Mouse (Mus musculus): ENCODE results near the gene Elovl7. TPM values are rescaled to one million over a fixed set of nuclear protein-coding genes. Genes with fewer than 3 reads are reported as not detected.

Elovl7 gene
- total and polyA plus RNA-seq, 2 experiments from 2014 or later = 1.9 to 2.4 TPM

GRCm38 (mm10) chr13:108300346-108300950 lies 86.2 kb downstream of the Elovl7 start:
- no peak overlapping the region for H3K4me3 ChIP-seq (ENCODE audit: low read depth, low read length)
- no peak overlapping the region for H3K9ac ChIP-seq (replicated peaks; ENCODE audit: low read length, poor library complexity, severe bottlenecking)
- H3K4me2 ChIP-seq (ENCODE audit: low read depth, low read length, poor library complexity, severe bottlenecking) = no peak overlapping the region
- H3K27ac ChIP-seq (ENCODE audit: low read depth, low read length) = no peak overlapping the region
- no peaks in the 10 kb centered on the region for H3K9me3 ChIP-seq (ENCODE audit: low read length)
- TF ChIP-seq CTCF (IDR thresholded peaks at IDR 0.05) = peak; percentile 55
- H3K36me3 ChIP-seq (ENCODE audit: insufficient read depth, low read length) = no peaks in the 10 kb centered on the region
- ATAC-seq (ENCODE audit: low FRiP score) (peak; percentile 49; the same call in 1 of the 2 replicates), DNase-seq (ENCODE audit: low spot score) (peak; percentile 36)
- H3K4me1 ChIP-seq (ENCODE audit: insufficient read depth, low read length) = 0 out of 2 replicates have a peak, but pooled peaks cover 4% of the 10 kb centered on the region
- no peaks in the 10 kb centered on the region for H3K27me3 ChIP-seq (ENCODE audit: insufficient read depth, low read length)
- 40% methylated on average over 5 of the region's 5 CpGs for WGBS

GRCm38 (mm10) chr13:108301411-108301810 lies 87.2 kb downstream of the Elovl7 start:
- Histone ChIP-seq H3K36me3 (ENCODE audit: insufficient read depth, low read length) (no peaks in the 10 kb centered on the region), H3K4me2 (ENCODE audit: low read depth, low read length, poor library complexity, severe bottlenecking) (no peak overlapping the region), H3K27ac (ENCODE audit: low read depth, low read length) (no peak overlapping the region), H3K9me3 (ENCODE audit: low read length) (no peaks in the 10 kb centered on the region), H3K4me1 (ENCODE audit: insufficient read depth, low read length) (0 out of 2 replicates have a peak, but pooled peaks cover 4% of the 10 kb centered on the region), H3K4me3 (ENCODE audit: low read depth, low read length) (no peak overlapping the region), H3K9ac (replicated peaks; ENCODE audit: low read length, poor library complexity, severe bottlenecking) (no peak overlapping the region), H3K27me3 (ENCODE audit: insufficient read depth, low read length) (no peaks in the 10 kb centered on the region)
- WGBS = 46% methylated on average over 7 of the region's 7 CpGs
- ATAC-seq (ENCODE audit: low FRiP score) (peak; percentile 80), DNase-seq (ENCODE audit: low spot score) (peak; percentile 50)
- no peak for TF ChIP-seq CTCF (IDR thresholded peaks at IDR 0.05)

- no peak overlapping the region for H3K4me2 ChIP-seq (ENCODE audit: low read depth, low read length, poor library complexity, severe bottlenecking)
- DNase-seq (ENCODE audit: low spot score) (no peak), ATAC-seq (ENCODE audit: low FRiP score) (no peak)
- TF ChIP-seq CTCF (IDR thresholded peaks at IDR 0.05) = no peak
- H3K4me3 ChIP-seq (ENCODE audit: low read depth, low read length) = no peak overlapping the region
- no peak overlapping the region for H3K9ac ChIP-seq (replicated peaks; ENCODE audit: low read length, poor library complexity, severe bottlenecking)
- no peak overlapping the region for H3K27ac ChIP-seq (ENCODE audit: low read depth, low read length)
- 0 out of 2 replicates have a peak, but pooled peaks cover 4% of the 10 kb centered on the region for H3K4me1 ChIP-seq (ENCODE audit: insufficient read depth, low read length)
- 86% methylated on average over 7 of the region's 7 CpGs for WGBS
- no peaks in the 10 kb centered on the region for H3K9me3 ChIP-seq (ENCODE audit: low read length)
- H3K36me3 ChIP-seq (ENCODE audit: insufficient read depth, low read length) = no peaks in the 10 kb centered on the region
- H3K27me3 ChIP-seq (ENCODE audit: insufficient read depth, low read length) = no peaks in the 10 kb centered on the region
Observed at GRCm38 (mm10) chr13:108302957-108303675, 88.9 kb downstream of the Elovl7 start.

- no peak overlapping the region for H3K4me3 ChIP-seq (ENCODE audit: low read depth, low read length)
- H3K36me3 ChIP-seq (ENCODE audit: insufficient read depth, low read length) = no peaks in the 10 kb centered on the region
- no peaks in the 10 kb centered on the region for H3K9me3 ChIP-seq (ENCODE audit: low read length)
- TF ChIP-seq CTCF (IDR thresholded peaks at IDR 0.05) = no peak
- DNase-seq (ENCODE audit: low spot score) (no peak), ATAC-seq (ENCODE audit: low FRiP score) (no peak)
- 0 out of 2 replicates have a peak, but pooled peaks cover 4% of the 10 kb centered on the region for H3K4me1 ChIP-seq (ENCODE audit: insufficient read depth, low read length)
- H3K27me3 ChIP-seq (ENCODE audit: insufficient read depth, low read length) = no peaks in the 10 kb centered on the region
- 87% methylated on average over 1 of the region's 1 CpGs for WGBS
- H3K4me2 ChIP-seq (ENCODE audit: low read depth, low read length, poor library complexity, severe bottlenecking) = no peak overlapping the region
- no peak overlapping the region for H3K9ac ChIP-seq (replicated peaks; ENCODE audit: low read length, poor library complexity, severe bottlenecking)
- H3K27ac ChIP-seq (ENCODE audit: low read depth, low read length) = no peak overlapping the region
Observed at GRCm38 (mm10) chr13:108303841-108304240, 89.6 kb downstream of the Elovl7 start.

GRCm38 (mm10) chr13:108304680-108305079 lies 90.5 kb downstream of the Elovl7 start:
- Histone ChIP-seq H3K4me2 (ENCODE audit: low read depth, low read length, poor library complexity, severe bottlenecking) (no peak overlapping the region), H3K27ac (ENCODE audit: low read depth, low read length) (no peak overlapping the region), H3K4me3 (ENCODE audit: low read depth, low read length) (no peak overlapping the region), H3K9ac (replicated peaks; ENCODE audit: low read length, poor library complexity, severe bottlenecking) (no peak overlapping the region), H3K36me3 (ENCODE audit: insufficient read depth, low read length) (no peaks in the 10 kb centered on the region), H3K4me1 (ENCODE audit: insufficient read depth, low read length) (0 out of 2 replicates have a peak, but pooled peaks cover 4% of the 10 kb centered on the region), H3K27me3 (ENCODE audit: insufficient read depth, low read length) (no peaks in the 10 kb centered on the region), H3K9me3 (ENCODE audit: low read length) (no peaks in the 10 kb centered on the region)
- TF ChIP-seq CTCF (IDR thresholded peaks at IDR 0.05) = no peak
- ATAC-seq (ENCODE audit: low FRiP score) = no peak
- no peak for DNase-seq (ENCODE audit: low spot score)
- 70% methylated on average over 1 of the region's 2 CpGs for WGBS

All from midbrain, postnatal 0 days (tissue).